Mouse (Mus musculus) megakaryocyte, embryonic 14.5 days (primary cell): ENCODE measurements around the gene Olfr522.

ENCODE experiments used
- FLI1 ChIP-seq: IDR thresholded peaks from 2 replicates; pipeline ENCODE4 v1.6.1; 2012; ENCODE audit warnings: low read length, inconsistent platforms, mixed read lengths
- GATA1 ChIP-seq: IDR thresholded peaks from 3 replicates; pipeline ENCODE4 v1.6.1; 2012; ENCODE audit warnings: mixed read lengths, low read length, inconsistent platforms, borderline replicate concordance

DNA sequence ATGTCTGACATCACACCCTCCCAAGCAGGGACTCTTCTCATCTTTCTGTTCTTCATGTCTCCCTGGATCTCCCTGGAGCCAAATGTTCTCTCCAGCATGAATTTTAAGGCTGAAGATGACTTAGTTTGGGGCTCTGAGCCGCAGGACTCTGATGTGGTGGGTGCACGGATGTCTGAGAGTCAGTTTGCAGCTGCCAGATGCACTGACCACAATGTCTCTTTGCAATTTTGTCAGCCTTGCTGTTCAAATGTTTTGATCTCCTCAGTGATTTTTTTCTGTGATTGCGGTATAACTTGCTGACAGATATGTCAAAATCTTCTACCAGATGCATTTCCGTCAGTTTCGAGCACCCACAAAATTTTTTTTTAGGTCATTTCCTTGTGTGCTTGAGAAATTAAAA is 49.3 kb upstream of the Olfr522 start:
- no peak for TF ChIP-seq FLI1
- no peak for TF ChIP-seq GATA1
